Mouse (Mus musculus) gastrocnemius, postnatal 4 days (tissue): ENCODE results near the gene Ccdc150. TPM values are rescaled to one million over a fixed set of nuclear protein-coding genes. Genes with fewer than 3 reads are reported as not detected.

ENCODE experiments used
- DNase-seq, 2 experiments: peaks; one replicate each; pipeline ENCODE4 v3.0.0; 2021 to 2022; ENCODE audit warnings: low spot score in 2 of 2, mixed read lengths in 2 of 2
- long read RNA-seq, 2 experiments: library from polyadenylated mRNA; stranded (forward); transcript quantifications; one replicate each; pipeline ENCODE4 v2.0.0; 2021
- total RNA-seq, 2 experiments: library from RNA; stranded (reverse); gene quantifications; 2 replicates each; pipeline ENCODE4 v1.2.3; 2021

Ccdc150 gene
- total RNA-seq: under 1 TPM in 1 of 2 experiments, not detected in 1; 0.15 TPM
- long read RNA-seq, experiment 1, partial matches to known transcripts: 0 of 1 reads
- long read RNA-seq, experiment 1, other reads (novel, unspliced or antisense): 1 of 1 reads
- long read RNA-seq, experiment 2, partial matches to known transcripts: 0 of 1 reads
- long read RNA-seq, experiment 2, other reads (novel, unspliced or antisense): 1 of 1 reads

DNA sequence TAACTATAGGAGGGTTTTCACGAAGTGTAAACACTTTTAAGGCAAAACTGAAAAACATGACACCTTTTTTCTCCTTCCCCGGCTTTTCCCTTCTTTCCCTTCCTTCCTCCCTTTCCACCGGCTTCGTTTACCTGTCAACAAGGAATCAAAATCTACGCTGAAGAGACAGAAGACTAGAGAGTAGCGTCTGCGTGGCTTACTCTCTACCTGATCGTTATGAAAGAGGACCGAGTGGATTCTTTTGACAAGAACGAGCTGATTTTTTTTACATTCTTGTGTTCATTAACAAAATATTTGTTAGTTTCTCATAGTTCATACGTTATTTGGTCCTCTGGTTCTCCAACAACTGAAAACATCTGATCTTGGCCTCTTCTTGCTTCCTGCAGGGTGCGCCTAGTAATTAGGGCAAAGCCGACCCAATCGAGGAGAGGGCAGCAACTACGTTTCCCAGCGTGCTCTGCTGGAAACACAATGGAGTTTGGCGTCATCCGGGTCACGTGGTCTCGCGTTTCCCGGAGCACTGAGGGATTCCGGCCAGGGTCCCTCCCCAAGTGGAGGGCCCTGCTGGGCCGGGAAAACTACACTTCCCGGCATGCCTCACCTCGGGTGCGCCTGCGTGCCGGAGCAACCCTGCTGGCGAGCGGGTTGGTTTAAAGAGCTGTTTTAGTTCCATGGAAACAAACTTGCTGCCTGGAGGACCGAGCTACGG is at the start of gene Ccdc150:
Gene Ccdc150, plus strand, starts transcription at position 526 of the 709 bp plus-strand sequence.
- peak; percentile 92 to 96 for DNase-seq

DNA sequence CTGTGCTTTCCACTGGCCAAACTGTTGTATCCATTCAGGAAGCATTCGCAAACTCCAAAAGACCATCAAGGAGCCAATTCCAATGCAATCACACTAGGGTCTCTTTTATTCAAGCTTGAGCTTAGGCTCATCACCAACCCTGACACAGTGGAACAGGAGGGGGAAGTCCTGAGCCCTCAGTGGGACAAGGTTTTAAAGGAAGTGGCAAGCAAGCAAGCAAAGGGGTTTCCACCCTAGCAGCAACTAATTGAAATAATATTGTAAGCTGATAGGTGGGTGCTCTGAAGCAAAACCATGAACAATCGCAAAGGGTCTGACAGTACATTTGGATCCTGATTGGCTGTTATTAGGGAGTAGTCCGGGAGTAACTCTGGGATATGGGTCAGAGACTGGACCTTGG is 30.2 kb upstream of the Ccdc150 start:
- DNase-seq: no peak

DNA sequence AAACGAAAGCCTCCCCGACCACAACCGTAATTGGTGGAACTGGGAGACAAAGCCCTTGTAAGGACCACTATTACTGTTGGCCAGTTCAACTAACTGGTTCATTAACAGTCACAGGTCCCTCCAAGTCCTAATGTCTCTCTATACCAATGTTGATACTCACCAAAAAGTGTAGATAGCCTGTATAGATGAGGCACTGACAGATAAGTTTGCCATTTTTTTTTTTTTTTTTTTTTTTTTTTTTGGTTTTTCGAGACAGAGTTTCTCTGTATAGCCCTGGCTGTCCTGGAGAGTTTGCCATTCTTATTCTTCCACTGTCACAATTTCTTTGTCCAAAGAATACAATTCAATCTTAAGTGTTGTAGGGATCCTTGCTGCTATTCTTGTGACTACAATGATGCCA is 7.8 kb upstream of the Ccdc150 start:
- no peak for DNase-seq

DNA sequence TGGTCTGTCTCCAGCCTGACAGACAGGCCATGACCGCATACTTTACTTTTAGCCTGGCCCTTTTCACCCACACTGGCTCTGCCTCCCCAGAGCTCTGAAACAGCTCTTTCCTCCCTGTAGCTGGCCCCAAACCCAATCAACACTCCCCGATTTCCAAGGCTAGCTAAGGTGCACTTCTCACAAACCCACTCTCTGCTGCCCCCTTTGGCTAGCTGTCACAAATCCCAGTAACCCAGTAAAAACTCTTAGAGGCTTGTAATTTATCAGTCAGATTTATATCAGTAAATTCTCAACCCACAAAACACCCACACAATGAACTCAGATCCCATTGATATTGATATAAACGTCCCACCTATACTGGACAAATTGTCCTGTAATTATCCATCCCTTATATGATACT is 25.1 kb downstream of the Ccdc150 start:
- DNase-seq: no peak

DNA sequence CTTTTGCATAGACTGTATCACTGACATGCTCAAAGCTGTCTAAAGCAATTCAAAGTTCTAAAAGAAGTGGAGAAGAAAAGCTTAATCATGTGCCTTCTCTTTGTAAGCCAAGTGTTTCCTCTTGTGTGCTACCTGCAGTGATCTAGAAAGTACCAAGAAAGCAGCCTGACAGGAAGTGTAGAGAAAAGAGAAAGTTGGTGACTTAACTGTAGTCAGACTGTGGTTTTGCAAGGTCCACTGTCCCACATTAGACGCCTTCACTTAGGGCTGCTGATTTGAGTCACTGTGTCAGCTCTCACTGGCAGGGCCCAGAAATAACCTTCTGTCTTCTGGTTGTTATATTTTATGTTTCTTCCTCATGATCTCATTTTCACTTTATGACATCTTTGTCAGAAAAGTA is 29.1 kb downstream of the Ccdc150 start:
- DNase-seq: no peak

DNA sequence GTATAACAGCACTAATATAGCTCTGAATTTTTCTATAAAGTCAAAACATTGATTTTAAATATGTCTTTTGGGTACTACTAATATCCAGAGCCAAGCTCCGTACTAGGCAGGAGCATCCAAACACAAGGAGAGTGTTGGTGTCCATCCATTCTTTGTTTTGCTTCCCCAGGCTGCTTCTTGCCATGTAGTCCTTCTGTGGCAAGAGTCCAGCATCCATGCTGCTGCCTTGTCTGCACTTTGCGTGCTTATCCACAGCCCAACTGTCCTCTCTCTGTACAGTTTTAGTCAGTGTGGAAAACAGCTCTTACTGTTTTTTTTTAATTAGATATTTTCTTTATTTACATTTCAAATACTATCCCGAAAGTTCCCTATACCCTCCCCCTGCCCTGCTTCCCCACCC is 30.2 kb downstream of the Ccdc150 start:
- no peak for DNase-seq

DNA sequence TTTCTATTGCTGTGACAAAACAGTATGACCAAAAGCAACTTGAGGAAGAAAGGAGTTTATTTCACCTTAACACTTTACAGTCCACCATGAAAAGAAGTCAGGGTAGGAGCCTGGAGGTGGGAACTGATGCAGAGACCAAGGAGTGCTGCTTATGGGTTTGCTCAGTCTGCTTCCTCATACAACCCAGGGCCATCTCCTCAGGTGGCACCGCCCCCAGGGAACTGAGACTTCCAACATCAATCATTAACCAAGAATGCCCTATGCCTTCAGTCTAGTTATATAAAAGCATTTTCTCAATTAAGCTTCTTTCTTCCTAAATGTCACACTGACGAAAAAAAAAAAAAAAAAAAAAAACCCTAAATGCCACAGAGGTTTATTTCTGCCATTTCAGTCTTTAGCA is 55.9 kb downstream of the Ccdc150 start:
- no peak for DNase-seq

DNA sequence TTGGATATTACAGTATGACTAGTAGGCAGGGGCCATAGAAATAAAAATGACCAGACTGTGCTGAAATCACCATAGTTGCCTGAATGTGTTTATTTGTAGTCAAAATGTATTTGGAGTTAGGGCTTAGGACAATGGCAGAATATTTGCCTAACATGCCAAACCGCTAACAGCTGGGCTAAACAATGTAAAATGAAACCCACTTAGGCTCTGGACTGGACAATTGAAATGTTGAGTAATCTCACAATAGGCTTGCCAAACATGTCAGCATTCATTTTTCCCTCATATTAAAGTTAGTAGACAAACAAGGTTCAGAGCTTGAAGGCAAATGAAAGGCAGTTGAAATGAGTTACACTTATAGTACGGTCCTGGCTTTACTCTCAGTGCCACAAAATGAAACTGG is 76.2 kb downstream of the Ccdc150 start:
- DNase-seq: no peak

DNA sequence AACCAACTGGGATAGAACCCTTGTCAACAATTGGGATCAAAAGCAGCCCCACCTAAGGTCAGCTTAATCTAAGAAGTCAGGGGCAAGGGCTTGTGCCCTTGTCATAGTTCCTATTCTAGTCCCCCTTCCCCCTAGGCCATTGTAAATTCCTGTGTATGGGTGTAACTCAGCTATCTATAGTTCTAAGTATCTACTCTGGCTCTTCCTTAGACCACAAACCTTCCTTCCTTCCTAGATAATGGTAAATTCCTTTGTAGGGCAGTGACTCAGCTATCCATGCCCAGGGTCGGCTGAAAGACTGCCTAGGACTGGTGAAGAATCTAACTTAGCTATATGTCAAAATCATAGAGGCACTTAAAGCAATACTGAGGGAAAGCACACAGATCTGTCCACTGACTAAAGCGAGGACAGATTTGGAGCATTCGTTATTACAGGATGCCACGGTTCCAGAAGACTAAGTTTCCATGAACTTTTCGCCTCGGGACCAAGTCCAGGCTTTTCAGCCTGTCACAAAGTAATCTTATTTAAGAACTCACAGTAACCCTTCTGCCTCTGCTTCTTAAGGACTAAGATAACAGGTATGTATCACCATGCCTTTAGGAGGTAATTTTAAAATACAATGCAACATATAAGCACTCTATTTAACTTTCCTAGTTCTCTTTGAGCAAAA is 77.5 kb downstream of the Ccdc150 start:
- DNase-seq: no peak

DNA sequence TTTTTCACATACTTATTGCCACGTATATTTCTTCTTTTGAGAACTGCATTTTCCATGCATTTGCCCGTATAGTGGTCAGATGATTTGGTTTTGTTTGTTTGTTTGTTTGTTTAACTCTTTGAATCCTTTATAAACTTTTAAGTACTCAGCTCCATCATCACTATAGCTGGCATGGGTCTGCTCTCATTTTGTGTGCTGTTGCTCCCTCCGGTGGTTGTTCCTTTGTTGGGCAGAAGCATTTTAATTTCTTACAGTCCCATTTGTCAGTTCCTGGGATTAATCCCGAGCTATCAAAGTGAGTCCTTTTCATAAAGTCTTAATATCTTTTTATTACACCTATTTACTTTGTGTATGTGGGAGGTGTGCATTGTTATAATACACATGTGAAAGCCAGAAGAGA is 82.5 kb downstream of the Ccdc150 start:
- no peak for DNase-seq

DNA sequence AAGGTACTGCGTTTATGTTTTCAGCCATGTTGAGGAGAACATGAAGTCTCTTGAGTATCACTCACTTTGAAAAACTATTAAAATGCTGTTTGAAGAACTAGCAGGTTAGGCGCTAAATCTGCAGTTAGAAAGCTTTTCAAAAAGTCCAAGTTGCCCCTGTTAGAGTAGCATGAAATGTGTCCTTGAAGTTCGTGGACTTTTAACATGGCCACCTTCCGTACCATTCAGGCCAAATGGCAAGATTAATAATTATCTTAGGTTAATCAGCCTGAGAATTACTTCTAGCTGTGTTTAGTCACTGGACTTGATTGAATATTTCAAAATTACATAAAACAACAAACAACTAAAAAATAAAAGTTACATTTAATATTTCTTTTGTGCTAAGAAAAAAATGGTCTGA is 104.3 kb downstream of the Ccdc150 start:
- DNase-seq: no peak

DNA sequence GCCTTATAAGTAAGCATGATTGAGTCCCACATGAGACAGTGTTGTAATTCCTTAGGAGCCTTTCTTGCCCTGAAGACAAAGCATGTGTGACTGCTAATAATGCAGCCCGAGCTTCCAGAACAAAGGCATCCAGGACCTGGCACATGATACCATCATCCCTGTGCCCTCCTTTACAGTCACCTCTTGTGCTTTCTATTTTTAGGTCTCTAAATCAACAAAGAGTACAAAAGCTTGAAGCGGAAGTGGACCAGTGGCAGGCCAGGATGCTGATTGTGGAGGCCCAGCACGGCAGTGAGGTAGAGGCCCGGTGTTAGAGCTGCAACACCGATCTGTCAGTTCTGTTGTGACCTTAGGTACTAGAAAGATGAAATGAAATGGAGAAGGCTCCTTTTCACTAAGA is 105.0 kb downstream of the Ccdc150 start:
- no peak for DNase-seq

DNA sequence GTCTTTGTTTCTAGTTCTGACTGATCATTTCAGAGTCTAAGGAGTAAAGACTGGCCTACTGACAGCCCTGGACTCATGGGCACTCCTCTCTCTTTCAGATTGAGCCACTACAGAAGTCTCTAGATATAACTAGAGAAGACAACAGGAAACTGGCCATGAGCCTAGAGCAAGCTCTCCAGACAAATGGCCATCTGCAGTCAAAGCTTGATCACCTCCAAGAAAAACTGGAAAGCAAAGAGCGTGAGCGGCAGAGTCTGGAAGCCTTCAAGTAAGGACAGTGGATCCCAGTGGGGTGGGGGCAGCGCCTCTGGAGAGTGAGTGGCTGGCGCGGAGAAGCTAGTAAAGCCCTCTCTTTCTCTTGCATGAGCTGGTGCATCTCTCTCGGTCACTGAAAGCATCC is 106.1 kb downstream of the Ccdc150 start:
- no peak for DNase-seq

DNA sequence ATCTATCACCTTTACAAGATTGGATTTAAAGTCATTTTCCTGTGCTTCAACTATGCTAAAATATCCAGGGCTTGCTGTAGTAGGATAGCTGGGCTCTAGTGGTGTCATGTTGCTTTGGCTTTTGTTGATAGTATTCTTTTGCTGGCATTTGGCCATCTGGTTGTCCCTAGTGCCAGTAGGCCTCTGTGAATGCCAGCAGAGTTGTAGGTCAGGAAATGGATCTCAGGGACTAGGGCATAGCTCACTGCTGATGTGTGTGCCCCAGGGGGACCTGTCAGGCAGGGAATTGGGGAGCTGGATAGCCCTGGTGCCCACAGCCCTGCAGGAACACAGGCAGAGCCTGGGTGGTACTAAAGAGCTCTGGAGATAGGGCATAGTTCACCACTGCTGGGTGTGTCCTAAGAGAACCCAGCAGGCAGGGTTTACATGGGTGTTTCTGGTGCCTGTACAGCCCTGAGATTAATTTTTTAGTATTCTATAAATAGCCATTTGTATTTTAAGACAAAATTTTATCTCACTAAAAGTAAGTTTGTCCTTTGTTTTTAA is 127.1 kb downstream of the Ccdc150 start:
- DNase-seq: no peak

DNA sequence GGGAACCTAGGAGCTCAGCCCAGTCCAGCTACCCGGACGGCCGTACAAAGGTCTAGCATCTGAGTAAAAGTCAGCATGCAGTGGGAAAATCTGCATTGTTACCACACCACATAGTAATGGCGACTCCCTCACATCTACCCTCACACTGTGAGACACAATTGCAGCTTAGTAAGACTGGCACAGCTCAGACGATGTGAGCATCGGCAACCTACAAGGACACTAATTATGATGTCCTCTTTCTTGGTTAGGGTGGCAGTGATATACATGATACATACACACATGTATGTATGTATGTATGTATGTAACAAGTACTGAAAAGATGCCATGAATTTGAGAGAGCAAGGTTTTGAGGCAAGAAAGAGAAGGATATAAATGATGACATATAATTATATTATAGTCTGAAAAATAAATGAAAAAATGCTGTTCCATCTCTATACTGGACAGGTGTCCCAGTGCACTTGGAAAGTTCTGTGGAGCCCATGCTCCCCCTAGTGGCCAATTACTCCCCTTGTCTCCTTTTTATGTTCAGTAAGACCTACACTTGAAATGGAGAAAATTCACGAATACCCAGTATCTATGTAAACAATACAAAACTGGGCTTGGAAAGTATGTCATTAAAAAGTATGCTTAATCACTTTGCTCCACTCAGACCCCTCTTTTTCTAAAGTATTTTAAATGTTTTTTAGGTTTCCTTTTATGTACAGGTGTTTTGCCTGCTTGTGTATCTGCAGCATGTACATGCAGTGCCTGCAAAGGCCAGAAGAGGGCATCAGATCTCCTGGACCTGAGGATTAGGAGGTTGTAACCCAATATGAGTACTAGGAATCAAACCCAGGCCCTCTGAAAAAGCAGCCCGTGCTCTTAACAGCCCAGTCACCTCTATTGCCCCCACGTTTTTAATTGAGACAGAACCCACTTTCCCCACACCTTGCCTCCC is 130.8 kb downstream of the Ccdc150 start:
- DNase-seq: peak in 1 of 2 experiments; percentile 57

DNA sequence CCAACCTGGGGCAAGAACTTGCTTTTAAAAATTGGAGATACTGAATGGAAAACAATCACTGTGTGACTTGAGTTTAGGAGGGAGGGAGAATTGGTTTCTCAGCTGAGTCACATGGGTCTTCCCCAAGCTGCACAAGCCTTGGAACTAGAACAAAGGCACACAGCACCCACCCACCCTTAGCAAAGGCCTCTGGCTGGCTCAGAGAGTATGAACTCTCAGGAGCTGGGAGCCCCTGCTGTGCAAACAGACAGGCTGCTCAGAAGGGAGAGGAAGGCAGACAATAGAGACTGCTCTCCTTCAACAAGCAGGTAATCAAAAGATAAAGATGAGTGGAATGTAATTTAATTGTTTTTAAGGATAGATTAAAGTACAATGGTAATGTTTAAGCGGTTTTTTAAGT is 133.7 kb downstream of the Ccdc150 start:
- no peak for DNase-seq

DNA sequence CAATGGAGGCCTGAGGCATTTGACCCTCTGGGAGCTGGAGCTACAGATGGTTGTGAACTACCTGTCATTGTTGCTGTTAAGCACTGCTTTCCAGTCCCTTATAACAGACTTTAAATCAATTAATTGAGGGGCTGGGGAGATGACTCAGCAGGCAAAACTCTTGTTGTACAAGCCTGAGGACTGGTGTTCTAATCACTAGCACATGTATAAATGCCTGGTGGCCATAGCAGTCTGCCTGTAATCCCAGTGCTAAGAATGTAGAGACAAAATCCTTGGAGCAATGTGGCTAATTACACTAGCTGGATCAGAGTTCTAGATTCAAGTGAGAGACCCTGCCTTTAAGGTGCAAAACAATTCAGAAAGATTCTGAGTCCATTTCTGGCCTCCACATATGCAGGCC is 152.3 kb downstream of the Ccdc150 start:
- no peak for DNase-seq
